8 mouse cellular contexts compared by ENCODE assay signal in the genomic region with DNA sequence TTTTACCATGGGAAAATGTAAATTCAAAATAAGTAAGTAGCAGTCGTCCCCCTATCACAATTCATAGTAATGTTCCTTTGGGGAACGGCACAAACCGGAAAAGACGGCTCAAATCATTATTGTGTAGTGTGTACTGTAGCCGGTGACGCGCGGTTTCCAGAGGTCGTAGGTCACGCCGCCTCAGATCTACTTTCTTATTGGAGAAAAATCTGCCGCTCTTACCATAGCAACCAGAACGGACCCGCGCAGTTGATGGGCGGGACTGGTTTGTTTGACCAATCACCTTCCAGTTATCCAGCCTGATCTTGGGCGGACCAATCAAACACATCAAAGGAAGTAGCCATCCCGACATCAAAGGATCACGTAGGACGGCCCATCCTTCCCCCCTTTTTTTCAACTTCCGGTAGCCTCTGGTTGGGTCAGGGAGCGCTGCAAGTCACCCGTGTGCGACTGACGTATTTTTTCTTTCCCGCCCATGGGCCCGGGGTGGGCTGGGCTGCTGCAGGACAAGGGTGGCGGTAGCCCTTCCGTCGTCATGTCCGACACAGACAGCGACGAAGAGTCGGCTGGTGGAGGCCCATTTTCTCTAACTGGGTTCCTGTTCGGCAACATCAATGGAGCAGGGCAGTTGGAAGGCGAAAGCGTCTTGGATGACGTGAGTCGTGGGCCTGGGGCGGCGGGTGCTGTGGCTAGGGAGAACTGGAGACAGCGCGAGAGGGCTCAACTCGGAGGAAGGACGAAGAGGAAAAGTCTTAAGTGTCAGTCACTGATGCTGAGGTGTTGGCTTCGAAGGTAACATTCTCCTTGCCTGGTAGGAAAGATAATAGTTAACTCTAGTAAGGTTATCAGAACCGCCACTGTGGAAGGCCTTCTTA. TPM values are rescaled to one million over a fixed set of nuclear protein-coding genes. Genes with fewer than 3 reads are reported as not detected.
A peak's percentile ranks its signal among the peaks of the same experiment; 100 is the strongest.
DNase-seq lines count a peak whose midpoint lies in the region; ATAC-seq lines count a peak whose summit lies in the region.

TSS of gene Taf1 (plus strand) at position 388 of the 875 bp plus-strand sequence.

- H3K4me2 ChIP-seq in lung, embryonic 16.5 days (ENCODE audit: low read depth, low read length), result peak within 1 kb of the TSS; percentile 57

- H3K9ac ChIP-seq in lung, embryonic 16.5 days (ENCODE audit: low read length), result peak within 1 kb of the TSS; percentile 75

- H3K36me3 ChIP-seq in lung, embryonic 16.5 days (ENCODE audit: control insufficient read depth, insufficient read depth, low read length), result no peaks in the 10 kb centered on the region

- no peaks in the 10 kb centered on the region for H3K27me3 ChIP-seq in lung, embryonic 16.5 days (ENCODE audit: control insufficient read depth, insufficient read depth, low read depth, low read length)

- peak within 1 kb of the TSS; percentile 61 for H3K27ac ChIP-seq in lung, embryonic 16.5 days (ENCODE audit: low read length)

- peak; percentile 97 to 98 for ATAC-seq in hematopoietic stem cell, adult 5-6 weeks (replicated peaks in 1 of 2; ENCODE audit: insufficient read depth in 1 of 2, low FRiP score in 2 of 2, low TSS enrichment in 1 of 2, low read depth in 1 of 2, poor library complexity in 2 of 2, severe bottlenecking in 2 of 2)
- ATAC-seq in lung, embryonic 16.5 days (ENCODE audit: low read depth), result peak; percentile 99

- H3K4me1 ChIP-seq in lung, embryonic 16.5 days (replicated peaks; ENCODE audit: control insufficient read depth, insufficient read depth, low read length), result peaks cover 7% of the 10 kb centered on the region; the same call in 1 of the 2 replicates

- WGBS in lung, embryonic 16.5 days, result 16% methylated on average over 47 of the region's 47 CpGs

- peak; percentile 100 for DNase-seq in MEL-GATA-1-ER (ENCODE audit: extremely low read depth, low read depth)
- peak; percentile 87 for DNase-seq in cerebellum, adult 8-10 months
- peak; percentile 96 for DNase-seq in forelimb bud, embryonic 11.5 days (ENCODE audit: low read depth, low spot score)
- DNase-seq in layer of hippocampus, adult 9-10 months (ENCODE audit: low spot score), result peak; percentile 94
- DNase-seq in ovary, postnatal 10 days (ENCODE audit: low spot score), result peak; percentile 60
- DNase-seq in thymus, postnatal 10 days (ENCODE audit: low spot score in 2 of 2), result peak; percentile 77 to 86

- peak within 1 kb of the TSS; percentile 67 for H3K4me3 ChIP-seq in lung, embryonic 16.5 days (ENCODE audit: low read length)

- no peaks in the 10 kb centered on the region for H3K9me3 ChIP-seq in lung, embryonic 16.5 days (ENCODE audit: control insufficient read depth, low read length)

RNA-seq across cellular contexts. Expression of gene Taf1, which starts in this region (rescaled TPM):
- 92.7 and 98.5 TPM in 2 replicates for total RNA-seq in hematopoietic stem cell, adult 5-6 weeks (2017)
- 11.9 and 12.5 TPM in 2 replicates for polyA plus RNA-seq in lung, embryonic 16.5 days (2015; fragmentation: Nextera tagmentation; extraction: Ambion mirVana)

Comparison
In these comparisons a context has a peak if more than half of its experiments do, and no peak if none do; other contexts are left out.
1. Peak in every context shown above with its lines: DNase-seq, ATAC-seq, H3K4me3 ChIP-seq and H3K27ac ChIP-seq.